Mouse (Mus musculus) lung, postnatal 4 days (tissue): Measurements from ENCODE around the gene Fhod1.
"Not testable (repeated sequence)": the region's sequence is repeated elsewhere in the genome, so short reads cannot be mapped to it uniquely, and the experiment has no call there.

Experiments used
- DNase-seq, 2 experiments: peaks; one replicate each; pipeline ENCODE4 v3.0.0; 2021

Fhod1 gene

GRCm38 (mm10) chr8:105294776-105295175 lies 53.0 kb downstream of the Fhod1 start:
- DNase-seq = peak in 1 of 2 experiments; percentile 24

- peak in 1 of 2 experiments; percentile 27 for DNase-seq
These were observed 54.3 kb downstream of the Fhod1 start for GRCm38 (mm10) chr8:105293405-105293804.

- peak in 1 of 2 experiments; percentile 25 for DNase-seq
These were observed 55.3 kb downstream of the Fhod1 start for GRCm38 (mm10) chr8:105292471-105292870.

GRCm38 (mm10) chr8:105291802-105292201 lies 56.0 kb downstream of the Fhod1 start:
- DNase-seq = not testable (repeated sequence)

- not testable (repeated sequence) for DNase-seq
These were observed 56.4 kb downstream of the Fhod1 start for GRCm38 (mm10) chr8:105291364-105291763.

GRCm38 (mm10) chr8:105290554-105291314 lies 57.0 kb downstream of the Fhod1 start:
- peak; percentile 88 to 94 for DNase-seq

- DNase-seq = peak; percentile 70 to 74
These were observed 57.8 kb downstream of the Fhod1 start, which contains the start of gene 4931428F04Rik for GRCm38 (mm10) chr8:105289805-105290460. TSS of gene 4931428F04Rik (minus strand) at chr8:105289864.

GRCm38 (mm10) chr8:105288958-105289732 lies 58.6 kb downstream of the Fhod1 start:
- peak; percentile 96 for DNase-seq

GRCm38 (mm10) chr8:105288231-105288630 lies 59.5 kb downstream of the Fhod1 start:
- peak in 1 of 2 experiments; percentile 21 for DNase-seq

- no peak for DNase-seq
These were observed 60.8 kb downstream of the Fhod1 start for GRCm38 (mm10) chr8:105286907-105287306.

- DNase-seq = peak in 1 of 2 experiments; percentile 18
These were observed 62.2 kb downstream of the Fhod1 start for GRCm38 (mm10) chr8:105285514-105285913.

- DNase-seq = peak; percentile 77 to 80
These were observed 64.7 kb downstream of the Fhod1 start for GRCm38 (mm10) chr8:105283074-105283473.

GRCm38 (mm10) chr8:105282239-105282638 lies 65.5 kb downstream of the Fhod1 start:
- DNase-seq = no peak

GRCm38 (mm10) chr8:105281821-105282220 lies 65.9 kb downstream of the Fhod1 start:
- DNase-seq = peak; percentile 55 to 86

GRCm38 (mm10) chr8:105280567-105280966 lies 67.2 kb downstream of the Fhod1 start:
- DNase-seq = no peak
